Mouse (Mus musculus) liver, embryonic 15.5 days (tissue): ENCODE data around the gene Fgfr2. TPM values are rescaled to one million over a fixed set of nuclear protein-coding genes. Genes with fewer than 3 reads are reported as not detected.

Experiments
- ATAC-seq: fragments of 200-750 bp; cut with Nextera tagmentation; 2 replicates; pipeline ENCODE4 v1.8.0; 2017; ENCODE audit warnings: moderate number of reproducible peaks, mild to moderate bottlenecking, moderate library complexity; ENCODE audit not compliant: insufficient read depth
- H3K27ac ChIP-seq: fragments of 300-500 bp; sonication (generic); replicated peaks from 2 replicates; pipeline ENCODE4 v1.5.1; 2015; ENCODE audit warnings: mild to moderate bottlenecking, inconsistent platforms
- H3K27me3 ChIP-seq: fragments of 300-500 bp; sonication (generic); 2 replicates; pipeline ENCODE4 v1.6.1; 2015; ENCODE audit warnings: mild to moderate bottlenecking, inconsistent platforms
- H3K36me3 ChIP-seq: fragments of 300-500 bp; sonication (generic); replicated peaks from 2 replicates; pipeline ENCODE4 v1.6.1; 2015; ENCODE audit warnings: moderate library complexity, mild to moderate bottlenecking, inconsistent platforms
- H3K4me1 ChIP-seq: fragments of 300-500 bp; sonication (generic); replicated peaks from 2 replicates; pipeline ENCODE4 v1.6.1; 2015; ENCODE audit warnings: inconsistent platforms
- H3K4me2 ChIP-seq: fragments of 300-500 bp; sonication (generic); 2 replicates; pipeline ENCODE4 v1.6.1; 2015; ENCODE audit warnings: moderate library complexity, mild to moderate bottlenecking, inconsistent platforms
- H3K4me3 ChIP-seq: fragments of 300-500 bp; sonication (generic); replicated peaks from 2 replicates; pipeline ENCODE4 v1.5.1; 2015; ENCODE audit warnings: mild to moderate bottlenecking, inconsistent platforms
- H3K9ac ChIP-seq: fragments of 300-500 bp; sonication (generic); 2 replicates; pipeline ENCODE4 v1.6.1; 2015; ENCODE audit warnings: moderate library complexity, mild to moderate bottlenecking, inconsistent platforms
- H3K9me3 ChIP-seq: fragments of 300-500 bp; sonication (generic); replicated peaks from 2 replicates; pipeline ENCODE4 v1.6.1; 2016; ENCODE audit warnings: inconsistent platforms
- WGBS: fragments of 180-500 bp; shearing (Covaris S2); methylation state at CpG from one replicate; pipeline ENCODE4 v1.1.7; 2015; ENCODE audit warnings: mixed read lengths; ENCODE audit not compliant: insufficient replicate concordance; 5-methylcytosine and 5-hydroxymethylcytosine counted together
- polyA plus RNA-seq: library from polyadenylated mRNA; unstranded; fragments of >200 nt; fragmentation: Nextera tagmentation; extraction: Ambion mirVana; gene quantifications from 2 replicates; pipeline ENCODE4 v1.2.1, GENCODE M21; 2015

The Fgfr2 gene
- polyA plus RNA-seq, 1 experiment from 2014 or later, result 10.5 TPM

DNA sequence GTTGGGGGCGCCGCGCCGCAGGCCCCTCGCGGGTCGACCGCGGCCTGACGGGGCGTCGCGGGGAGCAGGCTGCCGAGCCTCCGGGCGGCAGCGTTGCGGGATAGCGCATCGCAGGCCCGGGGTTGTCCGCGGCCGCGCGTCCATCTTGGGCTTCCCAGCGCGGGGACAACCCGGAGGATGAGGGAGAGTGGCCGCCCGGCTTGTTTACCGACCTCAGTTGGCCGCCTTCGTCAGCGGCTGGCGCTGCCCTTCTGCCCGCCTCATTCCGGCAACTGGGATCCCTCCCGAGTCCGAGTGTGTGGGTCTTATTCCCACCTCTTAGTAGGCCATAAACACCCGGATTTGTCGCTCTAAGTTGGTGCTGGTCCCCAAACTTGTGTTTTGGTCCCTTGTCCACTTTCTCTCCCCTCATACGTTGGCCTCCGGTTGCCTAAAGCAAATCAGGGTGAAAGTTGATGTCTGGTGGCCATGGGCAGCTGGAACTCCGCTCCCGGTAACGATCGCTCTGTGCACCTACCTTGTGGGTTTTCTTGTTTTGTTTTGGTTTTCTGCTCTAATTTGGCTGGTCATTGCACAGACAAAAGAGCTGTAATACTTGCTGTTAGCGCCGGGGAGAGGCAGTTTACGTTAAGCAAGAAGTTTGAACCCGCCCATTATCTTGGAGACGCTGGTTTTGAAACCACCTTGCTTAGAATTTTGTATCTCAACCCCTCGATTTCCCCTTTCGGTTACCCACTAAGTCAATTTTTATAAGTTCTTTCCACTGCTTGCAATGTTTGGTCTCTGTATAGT is 191.4 kb downstream of the Fgfr2 start:
- Histone ChIP-seq H3K27ac (peak overlapping the region; percentile 99), H3K4me3 (peak overlapping the region; percentile 99), H3K27me3 (no peaks in the 10 kb centered on the region), H3K36me3 (no peaks in the 10 kb centered on the region), H3K4me1 (peaks cover 25% of the 10 kb centered on the region), H3K4me2 (peak overlapping the region; percentile 83), H3K9me3 (no peaks in the 10 kb centered on the region), H3K9ac (peak overlapping the region; percentile 99)
- peak; percentile 17 for ATAC-seq
- WGBS, result 0% methylated on average over 55 of the region's 55 CpGs

DNA sequence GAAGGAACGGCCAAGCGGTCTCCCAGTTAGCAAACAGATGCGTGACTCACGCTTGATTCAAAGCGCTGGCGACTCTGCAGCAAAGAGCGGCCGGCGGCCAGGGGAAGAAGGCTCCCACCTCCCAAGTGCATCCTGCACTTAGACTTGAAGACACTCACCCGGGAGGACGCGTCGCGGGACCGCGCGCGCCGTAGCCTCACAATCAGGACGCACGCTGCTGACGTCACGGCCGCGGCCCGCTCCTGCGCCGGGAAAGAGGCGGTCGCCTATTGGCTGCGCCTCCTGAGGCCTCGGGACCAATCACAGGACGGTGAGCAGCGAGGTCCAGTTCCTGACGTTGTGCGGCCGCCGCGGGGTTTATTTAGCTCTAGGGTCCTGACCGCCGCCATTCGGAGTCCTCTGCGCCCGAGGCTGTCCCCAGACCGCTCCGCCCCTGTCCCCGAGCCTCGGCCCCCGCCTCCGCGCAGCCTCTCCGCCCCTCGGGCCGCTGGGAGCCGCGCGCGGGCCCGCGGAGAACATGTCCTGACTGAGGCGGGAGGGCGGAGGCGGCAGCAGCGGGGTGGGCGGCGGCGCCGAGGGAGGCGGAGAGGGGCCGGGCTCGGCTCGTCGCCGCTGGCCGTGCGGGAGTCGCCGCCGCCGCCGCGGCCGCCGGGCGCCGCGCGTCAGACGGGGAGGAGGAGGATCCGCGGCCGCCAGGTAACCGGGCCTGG is 192.1 kb downstream of the Fgfr2 start, which contains the start of gene Zranb1:
Gene Zranb1, plus strand, starts transcription at position 293 of the 710 bp plus-strand sequence.
- no peaks in the 10 kb centered on the region for H3K36me3 ChIP-seq
- peak within 1 kb of the TSS; percentile 99 for H3K4me3 ChIP-seq
- 0 out of 2 replicates have a peak, but pooled peaks cover under 1% of the 10 kb centered on the region for H3K27me3 ChIP-seq
- WGBS, result under 1% methylated on average over 93 of the region's 93 CpGs
- peak within 1 kb of the TSS; percentile 99 for H3K9ac ChIP-seq
- H3K4me1 ChIP-seq, result peaks cover 25% of the 10 kb centered on the region
- peak within 1 kb of the TSS; percentile 83 for H3K4me2 ChIP-seq
- ATAC-seq, result peak; percentile 97
- no peaks in the 10 kb centered on the region for H3K9me3 ChIP-seq
- H3K27ac ChIP-seq, result peak within 1 kb of the TSS; percentile 99

DNA sequence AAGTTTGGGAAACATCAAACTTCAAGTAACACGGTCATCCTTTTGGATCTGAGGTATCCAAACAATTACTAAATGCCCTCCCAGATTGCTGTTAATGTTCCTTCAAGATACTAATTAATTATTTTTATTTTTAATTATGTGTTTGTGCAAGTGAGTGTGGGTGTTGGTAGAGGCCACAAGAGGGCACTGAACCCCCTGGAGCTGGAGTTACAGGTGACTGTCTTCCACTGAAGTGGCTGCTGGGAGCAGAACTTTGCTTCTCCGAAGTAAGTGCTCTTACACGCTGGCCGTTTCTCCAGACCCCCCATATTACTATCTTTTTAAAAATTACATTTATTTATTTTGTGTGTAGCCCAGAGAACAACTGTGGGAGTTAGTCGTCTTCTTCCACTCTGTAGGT is 193.1 kb downstream of the Fgfr2 start:
- H3K27ac ChIP-seq, result peak overlapping the region; percentile 99; the same call in 1 of the 2 replicates
- peaks cover 5% of the 10 kb centered on the region; the same call in 1 of the 2 replicates for H3K27me3 ChIP-seq
- ATAC-seq, result no peak
- H3K9ac ChIP-seq, result 0 out of 2 replicates have a peak overlapping the region, but pooled peaks have one; percentile 99
- no peaks in the 10 kb centered on the region for H3K9me3 ChIP-seq
- peak overlapping the region; percentile 83 for H3K4me2 ChIP-seq
- H3K36me3 ChIP-seq, result no peaks in the 10 kb centered on the region
- H3K4me3 ChIP-seq, result peak overlapping the region; percentile 99
- H3K4me1 ChIP-seq, result peaks cover 23% of the 10 kb centered on the region
- 77% methylated on average over 5 of the region's 5 CpGs for WGBS

DNA sequence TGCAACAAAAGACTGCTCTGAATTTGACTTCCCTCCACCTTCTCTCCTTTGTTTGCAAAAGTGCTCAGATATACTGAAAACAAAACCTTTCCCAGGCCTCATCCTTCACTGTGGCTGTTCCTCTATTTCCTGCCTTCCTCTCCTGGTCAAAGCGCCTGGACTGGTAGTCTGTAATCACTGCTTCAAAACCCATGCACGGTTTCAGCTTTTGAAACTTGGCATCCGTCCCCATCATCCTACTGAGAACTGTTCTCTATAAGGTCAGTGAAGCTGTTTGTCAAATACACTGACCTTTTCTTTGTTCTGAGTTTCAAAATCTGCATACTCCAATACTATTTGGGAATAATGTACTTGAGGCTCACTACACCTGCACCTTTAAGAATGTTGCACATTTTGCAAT is 195.9 kb downstream of the Fgfr2 start:
- Histone ChIP-seq H3K4me3 (no peak overlapping the region), H3K9ac (no peak overlapping the region), H3K4me1 (peaks cover 8% of the 10 kb centered on the region), H3K27ac (no peak overlapping the region), H3K9me3 (no peaks in the 10 kb centered on the region), H3K27me3 (peaks cover 5% of the 10 kb centered on the region; the same call in 1 of the 2 replicates), H3K4me2 (no peak overlapping the region), H3K36me3 (no peaks in the 10 kb centered on the region)
- ATAC-seq, result no peak
- WGBS, result 46% methylated on average over 3 of the region's 3 CpGs

DNA sequence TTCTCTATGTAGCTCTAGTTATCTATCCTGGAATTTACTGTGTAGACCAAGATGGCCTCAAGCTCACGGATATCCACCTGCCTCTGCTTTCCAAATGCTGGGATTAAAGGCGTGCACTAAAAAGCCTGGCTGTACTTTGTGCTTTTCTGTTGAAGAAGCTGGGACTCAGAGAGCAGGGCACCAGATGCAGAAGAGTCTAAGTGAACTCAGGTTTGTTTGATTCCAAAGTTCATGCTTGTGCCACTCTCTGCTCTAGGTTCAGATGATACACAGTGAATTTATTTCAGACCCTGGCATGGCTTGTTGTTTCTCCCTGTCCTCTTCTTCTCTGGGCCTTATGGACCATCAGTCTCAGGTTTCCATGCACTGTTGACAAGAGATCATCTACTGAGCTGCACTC is 197.9 kb downstream of the Fgfr2 start:
- H3K9ac ChIP-seq, result no peak overlapping the region
- ATAC-seq, result no peak
- no peaks in the 10 kb centered on the region for H3K9me3 ChIP-seq
- H3K4me2 ChIP-seq, result no peak overlapping the region
- peaks cover 5% of the 10 kb centered on the region for H3K4me1 ChIP-seq
- WGBS, result 50% methylated on average over 2 of the region's 2 CpGs
- no peak overlapping the region for H3K27ac ChIP-seq
- peaks cover 5% of the 10 kb centered on the region; the same call in 1 of the 2 replicates for H3K27me3 ChIP-seq
- no peaks in the 10 kb centered on the region for H3K36me3 ChIP-seq
- no peak overlapping the region for H3K4me3 ChIP-seq

DNA sequence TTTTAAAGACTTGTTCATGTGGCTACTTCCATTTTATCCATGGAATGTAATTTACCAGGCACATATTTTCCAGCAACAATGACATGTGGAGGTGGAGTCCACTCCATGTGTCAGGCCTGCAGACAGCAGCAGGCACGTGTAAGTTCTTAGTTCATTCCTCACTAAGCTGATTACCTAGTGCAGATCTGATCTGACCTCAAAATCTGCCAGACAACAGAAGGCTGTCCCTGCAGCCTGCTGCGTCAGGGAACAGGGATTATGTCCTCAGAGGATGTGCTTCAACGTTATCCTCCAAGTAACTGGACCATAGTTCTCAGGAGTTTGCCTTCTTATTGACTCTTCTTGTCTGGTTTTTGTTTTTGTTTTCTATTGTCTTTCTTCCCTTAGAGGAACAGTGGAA is 201.2 kb downstream of the Fgfr2 start:
- peaks cover 5% of the 10 kb centered on the region; the same call in 1 of the 2 replicates for H3K27me3 ChIP-seq
- no peak overlapping the region for H3K27ac ChIP-seq
- H3K4me3 ChIP-seq, result no peak overlapping the region
- ATAC-seq, result no peak
- WGBS, result 37% methylated on average over 3 of the region's 3 CpGs
- no peak overlapping the region for H3K4me2 ChIP-seq
- H3K4me1 ChIP-seq, result no peaks in the 10 kb centered on the region
- no peak overlapping the region for H3K9ac ChIP-seq
- H3K36me3 ChIP-seq, result no peaks in the 10 kb centered on the region
- no peaks in the 10 kb centered on the region for H3K9me3 ChIP-seq

DNA sequence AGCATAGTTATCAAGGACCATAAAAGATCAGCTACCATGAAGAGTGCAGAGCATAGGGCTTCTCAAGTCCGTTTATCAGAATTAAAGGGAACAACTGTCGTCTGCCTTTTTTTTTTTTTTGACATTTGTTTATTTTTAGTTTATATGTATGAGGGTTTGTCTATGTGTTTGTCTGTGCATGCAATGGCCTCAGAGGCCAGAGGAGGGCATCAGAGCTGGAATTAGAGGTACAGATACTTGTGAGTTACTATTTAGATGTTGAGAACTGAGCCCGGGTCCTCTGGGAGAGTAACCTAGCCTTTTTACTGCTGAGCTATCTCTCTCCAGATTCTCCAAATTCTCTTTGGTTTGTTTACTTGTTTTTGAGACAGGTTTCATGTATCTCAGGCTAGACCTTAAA is 219.4 kb downstream of the Fgfr2 start:
- H3K9ac ChIP-seq, result no peak overlapping the region
- H3K4me2 ChIP-seq, result no peak overlapping the region
- WGBS, result 44% methylated on average over 3 of the region's 3 CpGs
- no peaks in the 10 kb centered on the region for H3K36me3 ChIP-seq
- no peak overlapping the region for H3K27ac ChIP-seq
- H3K4me3 ChIP-seq, result no peak overlapping the region
- H3K4me1 ChIP-seq, result no peaks in the 10 kb centered on the region
- H3K9me3 ChIP-seq, result no peaks in the 10 kb centered on the region
- no peaks in the 10 kb centered on the region for H3K27me3 ChIP-seq
- ATAC-seq, result no peak

DNA sequence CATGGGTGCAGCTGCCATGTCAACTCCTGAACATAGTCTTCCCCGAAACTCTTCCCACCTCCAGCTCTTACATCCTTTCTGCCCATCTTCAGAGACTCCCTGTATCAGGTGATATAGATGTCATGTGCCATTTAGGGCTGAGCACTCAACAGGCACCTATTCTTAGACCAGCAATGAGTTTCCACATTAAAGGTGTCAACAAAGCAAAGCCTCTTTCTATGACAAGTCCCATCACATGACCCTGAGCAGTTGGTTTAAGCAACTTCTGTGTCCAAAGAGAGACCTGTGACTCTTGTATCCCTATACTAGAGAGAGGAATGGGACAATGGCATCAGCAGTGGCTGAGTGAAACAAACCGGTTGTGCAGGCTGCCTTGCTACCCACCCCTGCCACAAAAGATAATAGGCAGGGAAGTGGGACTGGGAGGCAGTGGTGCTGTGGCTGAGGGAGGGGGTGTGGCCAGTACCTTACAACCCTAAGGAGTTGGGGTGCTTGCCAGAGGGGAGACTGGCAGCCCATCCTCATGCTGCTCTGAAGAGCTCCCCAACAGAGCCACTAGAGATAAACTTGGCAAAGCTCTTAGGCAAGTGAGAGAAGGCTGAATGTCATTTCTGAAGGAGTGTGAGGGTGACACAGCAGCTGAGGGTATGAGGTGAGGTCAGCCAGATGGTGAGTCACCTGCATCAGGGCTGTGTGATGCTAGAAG is 222.2 kb downstream of the Fgfr2 start:
- Histone ChIP-seq H3K4me3 (no peak overlapping the region), H3K9ac (no peak overlapping the region), H3K4me1 (no peaks in the 10 kb centered on the region), H3K9me3 (no peaks in the 10 kb centered on the region), H3K4me2 (no peak overlapping the region), H3K36me3 (no peaks in the 10 kb centered on the region), H3K27me3 (no peaks in the 10 kb centered on the region), H3K27ac (no peak overlapping the region)
- no peak for ATAC-seq
- WGBS, result 36% methylated on average over 2 of the region's 2 CpGs

DNA sequence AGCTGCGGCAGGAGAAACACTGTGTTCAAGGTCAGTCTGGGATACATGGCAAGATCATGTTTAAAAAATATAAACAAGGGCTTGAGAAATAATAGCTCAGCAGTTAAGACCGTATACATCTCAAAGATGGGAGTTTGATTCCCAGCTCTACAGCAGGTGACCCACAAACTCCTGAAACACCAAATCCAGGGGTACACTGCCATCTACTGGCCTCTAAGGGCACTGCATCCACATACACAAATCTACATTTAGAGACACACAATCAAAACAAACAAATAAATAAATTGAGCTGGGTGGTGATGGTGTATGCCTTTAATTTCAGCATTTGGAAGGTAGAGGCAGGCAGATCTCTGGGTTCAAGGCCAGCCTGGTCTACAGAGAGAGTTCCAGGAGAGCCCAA is 224.9 kb downstream of the Fgfr2 start:
- H3K9ac ChIP-seq, result no peak overlapping the region
- no peak overlapping the region for H3K4me2 ChIP-seq
- no peaks in the 10 kb centered on the region for H3K4me1 ChIP-seq
- H3K4me3 ChIP-seq, result no peak overlapping the region
- no peak overlapping the region for H3K27ac ChIP-seq
- H3K27me3 ChIP-seq, result no peaks in the 10 kb centered on the region
- no peaks in the 10 kb centered on the region for H3K36me3 ChIP-seq
- ATAC-seq, result no peak
- no peaks in the 10 kb centered on the region for H3K9me3 ChIP-seq
- WGBS, result 69% methylated on average over 2 of the region's 2 CpGs

DNA sequence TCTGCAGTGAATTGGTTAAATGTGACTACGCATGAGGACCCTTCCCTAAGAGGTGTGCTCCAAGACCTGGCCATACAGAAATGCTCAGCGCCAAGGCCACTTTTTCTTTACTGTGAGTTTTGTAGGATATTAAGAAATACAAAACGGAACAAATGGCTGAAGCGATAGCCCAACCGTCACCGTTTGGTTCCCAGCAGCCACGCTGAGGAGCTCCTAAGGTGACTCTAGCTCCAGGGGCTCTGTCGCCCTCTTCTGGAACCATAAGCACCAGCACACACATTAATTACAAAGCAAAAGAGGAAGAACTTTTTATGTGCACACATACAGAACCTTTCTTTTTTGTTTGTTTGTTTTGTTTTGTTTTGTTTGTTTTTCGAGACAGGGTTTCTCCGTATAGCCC is 225.9 kb downstream of the Fgfr2 start:
- Histone ChIP-seq H3K4me1 (no peaks in the 10 kb centered on the region), H3K4me3 (no peak overlapping the region), H3K9me3 (no peaks in the 10 kb centered on the region), H3K4me2 (no peak overlapping the region), H3K36me3 (no peaks in the 10 kb centered on the region), H3K27me3 (no peaks in the 10 kb centered on the region), H3K27ac (no peak overlapping the region), H3K9ac (no peak overlapping the region)
- WGBS, result 73% methylated on average over 10 of the region's 10 CpGs
- no peak for ATAC-seq
